Mouse (Mus musculus): Measurements from ENCODE around the gene 9330182L06Rik.

9330182L06Rik gene

GRCm38 (mm10) chr5:9265586-9266279 lies at the start of gene 9330182L06Rik:
Gene 9330182L06Rik (plus strand): TSS chr5:9266118.
- peak; percentile 15 to 31 for DNase-seq

DNA sequence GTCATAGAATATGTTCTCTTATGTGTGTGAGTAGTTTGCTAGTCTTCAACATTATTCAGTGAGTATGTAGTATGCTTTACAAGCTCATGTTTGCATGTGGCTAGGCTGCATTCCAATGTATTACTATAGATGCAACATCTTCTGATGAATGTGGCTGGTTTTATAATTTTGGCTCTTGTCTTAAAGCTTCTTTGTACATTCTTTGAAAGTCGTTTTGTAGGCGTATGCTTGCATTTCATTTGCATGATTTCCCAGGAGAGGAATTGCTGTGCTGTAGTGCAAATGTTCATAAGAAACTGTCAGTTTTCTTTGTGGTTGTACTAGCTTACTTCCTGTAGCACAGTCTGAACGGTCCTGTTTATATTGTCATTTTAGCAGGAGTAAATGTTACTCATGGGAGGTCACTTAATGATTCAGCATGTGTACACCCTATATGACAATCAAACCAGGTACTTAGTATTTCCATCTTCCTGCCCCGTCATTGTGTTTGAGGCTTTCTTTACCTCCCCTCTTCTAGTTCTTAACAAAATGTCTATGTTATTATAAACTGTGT lies 38.4 kb upstream of the 9330182L06Rik start:
- no peak for DNase-seq

DNA sequence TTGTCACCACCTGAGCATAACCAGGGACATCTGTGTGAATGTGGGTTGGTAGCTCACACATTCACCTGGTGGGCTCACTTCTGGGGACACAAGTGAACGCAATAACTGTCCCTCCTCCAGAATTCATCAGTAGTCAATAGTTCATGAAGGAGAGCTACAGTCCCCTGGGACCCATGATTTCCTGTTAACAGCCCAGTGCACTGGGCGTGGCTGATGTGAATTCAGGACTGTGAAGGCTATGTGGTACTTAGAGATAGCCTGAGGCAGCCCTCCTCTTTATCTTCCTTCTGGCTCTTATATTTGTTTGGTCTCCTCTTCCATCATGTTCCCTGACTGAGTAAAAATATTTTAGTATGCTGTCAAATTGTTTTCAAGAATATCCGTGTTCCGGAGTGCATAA lies 1.6 kb upstream of the 9330182L06Rik start:
- peak; percentile 23 to 27 for DNase-seq

- peak; percentile 17 to 28 for DNase-seq
These were observed 484 bp downstream of the 9330182L06Rik start for GRCm38 (mm10) chr5:9266280-9266923.

GRCm38 (mm10) chr5:9269666-9270065 lies 3.7 kb downstream of the 9330182L06Rik start:
- DNase-seq = no peak

GRCm38 (mm10) chr5:9272976-9273375 lies 7.1 kb downstream of the 9330182L06Rik start:
- DNase-seq = no peak

- no peak for DNase-seq
These were observed 30.0 kb downstream of the 9330182L06Rik start for GRCm38 (mm10) chr5:9295777-9296549.

DNA sequence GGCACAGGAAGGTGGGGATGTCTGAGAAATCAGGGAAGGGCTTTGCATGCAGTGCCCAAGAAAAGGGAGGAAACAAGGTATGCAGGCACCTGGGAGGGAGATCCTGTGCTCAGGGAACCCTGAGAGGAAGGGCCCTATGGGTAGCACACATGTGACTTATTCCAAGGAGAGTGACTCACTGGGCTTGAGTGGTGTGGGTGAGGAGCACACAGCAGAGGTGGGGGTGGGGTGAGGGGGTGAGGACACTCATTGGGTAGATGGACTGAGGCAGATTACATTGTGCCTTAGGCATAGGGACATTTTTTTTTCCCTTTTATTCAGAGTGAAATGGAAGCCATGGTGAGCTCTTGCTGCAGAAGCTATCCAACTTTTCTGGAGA lies 30.6 kb downstream of the 9330182L06Rik start:
- no peak for DNase-seq

- DNase-seq = no peak
These were observed 60.9 kb downstream of the 9330182L06Rik start for GRCm38 (mm10) chr5:9326863-9327262.

GRCm38 (mm10) chr5:9327528-9327927 lies 61.6 kb downstream of the 9330182L06Rik start:
- no peak for DNase-seq

DNA sequence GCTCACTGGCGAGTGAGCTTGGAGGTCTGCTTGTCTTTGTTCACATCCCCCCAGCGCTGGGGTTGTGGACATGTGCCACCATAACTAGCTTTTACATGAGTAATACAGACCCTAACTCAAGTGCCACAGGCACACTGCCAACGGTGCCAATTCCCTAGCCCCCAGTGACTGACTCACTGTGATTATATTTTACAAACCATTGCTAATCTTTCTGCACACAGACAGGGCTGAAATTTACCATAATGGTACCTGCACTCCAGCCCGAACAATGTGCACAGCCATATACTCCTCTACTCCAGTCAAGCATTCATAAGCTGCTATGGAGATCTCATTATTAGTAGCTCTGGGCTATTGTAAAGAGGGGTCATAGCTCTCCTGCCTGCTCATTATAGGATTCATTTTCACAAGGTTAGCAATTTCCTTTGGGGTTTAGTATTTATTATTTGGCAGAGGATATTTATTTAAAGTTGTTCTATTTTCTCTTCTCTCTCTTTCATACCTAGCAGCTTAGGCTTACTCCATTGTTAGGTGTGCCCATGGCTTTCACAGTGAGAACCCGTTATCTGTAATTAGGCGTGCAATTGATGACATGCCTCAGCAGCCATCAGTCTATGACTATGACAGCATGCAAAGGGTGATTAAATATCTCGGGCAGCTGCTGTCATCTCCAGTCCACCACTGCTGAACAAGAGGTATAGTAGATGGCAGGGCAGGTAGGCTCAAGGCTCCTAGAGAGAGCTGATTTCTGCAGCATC lies 73.0 kb downstream of the 9330182L06Rik start:
- no peak for DNase-seq

GRCm38 (mm10) chr5:9339511-9340173 lies 73.7 kb downstream of the 9330182L06Rik start:
- DNase-seq = no peak

GRCm38 (mm10) chr5:9344581-9344980 lies 78.7 kb downstream of the 9330182L06Rik start:
- DNase-seq = no peak

- DNase-seq = no peak
These were observed 79.2 kb downstream of the 9330182L06Rik start for GRCm38 (mm10) chr5:9345038-9345617.

- DNase-seq = no peak
These were observed 79.7 kb downstream of the 9330182L06Rik start for GRCm38 (mm10) chr5:9345625-9346024.

GRCm38 (mm10) chr5:9346510-9346909 lies 80.6 kb downstream of the 9330182L06Rik start:
- no peak for DNase-seq

GRCm38 (mm10) chr5:9352163-9352562 lies 86.2 kb downstream of the 9330182L06Rik start:
- DNase-seq = no peak

DNA sequence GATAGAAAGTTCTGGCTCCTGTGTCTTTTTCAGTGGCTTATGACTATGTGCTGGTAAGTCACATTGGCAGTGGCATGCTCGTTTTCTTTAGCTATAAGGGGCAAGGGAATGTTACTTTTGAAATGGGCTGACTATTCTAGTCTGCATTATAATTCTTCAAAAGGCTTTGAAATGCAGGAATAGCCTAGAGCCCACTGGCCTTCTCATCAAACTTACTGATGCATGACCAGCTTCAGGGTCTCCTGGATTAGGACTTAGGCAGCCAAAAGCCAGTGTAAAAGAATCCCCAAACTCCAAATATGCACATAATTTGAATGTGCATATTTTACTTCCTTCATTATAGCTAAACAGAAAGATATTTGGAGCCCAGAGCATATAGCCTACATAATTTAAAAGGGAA lies 86.7 kb downstream of the 9330182L06Rik start:
- DNase-seq = no peak

DNA sequence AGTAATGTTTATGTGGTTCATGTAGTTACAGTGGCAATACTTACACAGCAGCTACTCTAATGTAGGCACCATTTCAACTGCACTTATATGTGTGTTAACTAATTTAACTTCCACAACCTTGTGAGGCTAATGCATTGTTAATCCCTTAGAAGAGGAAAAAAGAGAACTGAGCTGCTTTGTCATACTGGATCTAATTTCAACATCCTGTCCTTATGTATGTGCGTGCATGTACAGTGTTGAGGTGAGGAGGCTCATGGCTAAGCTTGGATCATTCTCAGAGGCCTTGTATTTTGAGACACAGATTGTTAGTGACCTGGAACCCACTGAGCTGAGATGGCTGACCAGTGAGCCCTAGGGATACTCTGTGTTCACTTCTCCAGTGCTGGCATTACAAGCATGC lies 88.3 kb downstream of the 9330182L06Rik start:
- no peak for DNase-seq

- DNase-seq = no peak
These were observed 92.2 kb downstream of the 9330182L06Rik start for GRCm38 (mm10) chr5:9358076-9358475.

DNA sequence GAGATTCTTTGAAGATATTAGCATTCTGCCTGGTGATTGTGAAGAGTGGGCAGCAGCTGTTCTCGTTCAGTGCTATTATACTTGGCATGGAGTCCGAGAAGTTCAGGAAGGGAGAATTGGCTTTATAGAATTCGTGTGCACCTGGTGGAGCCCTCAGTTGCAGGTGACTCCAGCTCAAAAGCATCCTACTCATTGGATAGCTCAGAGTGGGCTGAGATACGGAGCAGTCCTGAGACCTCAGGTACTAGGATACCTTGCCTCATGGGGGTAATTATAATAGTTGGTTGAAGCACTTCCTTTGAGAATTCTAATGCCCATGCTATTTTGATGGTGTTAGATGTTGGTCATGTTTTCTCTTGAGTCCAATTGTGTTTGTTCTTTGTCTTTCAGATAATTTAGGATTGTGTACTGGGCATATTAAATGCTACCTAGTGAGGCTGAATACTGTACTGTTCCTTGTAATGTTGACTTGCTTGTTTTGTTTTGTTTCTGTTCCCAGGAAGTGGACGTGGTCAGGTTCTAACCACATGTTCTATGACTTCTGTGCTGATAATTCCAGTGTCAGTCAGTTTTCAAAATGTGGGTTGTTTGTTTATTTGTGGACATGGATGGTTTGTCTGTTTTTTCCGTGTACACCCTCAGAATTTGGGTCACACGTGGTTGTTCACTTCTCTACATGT lies 96.2 kb downstream of the 9330182L06Rik start:
- no peak for DNase-seq
